Mouse (Mus musculus) heart, embryonic 11.5 days (tissue): Measurements from ENCODE around the gene 1700022I11Rik. TPM values are rescaled to one million over a fixed set of nuclear protein-coding genes. Genes with fewer than 3 reads are reported as not detected.

Experiments used
- ATAC-seq: fragments of 200-750 bp; cut with Nextera tagmentation; replicated peaks from 2 replicates; pipeline ENCODE4 v1.8.0; 2017; ENCODE audit warnings: moderate library complexity; ENCODE audit not compliant: insufficient number of reproducible peaks, low FRiP score, low TSS enrichment
- H3K27ac ChIP-seq: fragments of 300-500 bp; sonication (generic); 2 replicates; pipeline ENCODE4 v1.5.1; 2014; ENCODE audit warnings: mild to moderate bottlenecking, low read depth, low read length
- H3K27me3 ChIP-seq: fragments of 300-500 bp; sonication (generic); 2 replicates; pipeline ENCODE4 v1.6.1; 2014; ENCODE audit warnings: mild to moderate bottlenecking, low read length, mixed read lengths; ENCODE audit not compliant: control insufficient read depth, insufficient read depth
- H3K36me3 ChIP-seq: fragments of 300-500 bp; sonication (generic); 2 replicates; pipeline ENCODE4 v1.6.1; 2014; ENCODE audit warnings: mild to moderate bottlenecking, low read length, moderate library complexity, mixed read lengths; ENCODE audit not compliant: control insufficient read depth, insufficient read depth
- H3K4me1 ChIP-seq: fragments of 300-500 bp; sonication (generic); 2 replicates; pipeline ENCODE4 v1.6.1; 2014; ENCODE audit warnings: low read length; ENCODE audit not compliant: control insufficient read depth, insufficient read depth
- H3K4me2 ChIP-seq: fragments of 300-500 bp; sonication (generic); 2 replicates; pipeline ENCODE4 v1.6.1; 2014; ENCODE audit warnings: mild to moderate bottlenecking, moderate library complexity
- H3K4me3 ChIP-seq: fragments of 300-500 bp; sonication (generic); 2 replicates; pipeline ENCODE4 v1.5.1; 2014; ENCODE audit warnings: low read depth, low read length
- H3K9ac ChIP-seq: fragments of 300-500 bp; sonication (generic); 2 replicates; pipeline ENCODE4 v1.6.1; 2014; ENCODE audit warnings: mild to moderate bottlenecking, low read depth, low read length, moderate library complexity
- H3K9me3 ChIP-seq: fragments of 300-500 bp; sonication (generic); replicated peaks from 2 replicates; pipeline ENCODE4 v1.6.1; 2016; ENCODE audit warnings: low read length; ENCODE audit not compliant: control insufficient read depth
- WGBS: fragments of 180-500 bp; shearing (Covaris S2); extraction: QIAGEN DNeasy Blood & Tissue Kit; methylation state at CpG from one replicate; pipeline ENCODE4 v1.1.7; 2014; ENCODE audit not compliant: insufficient replicate concordance; 5-methylcytosine and 5-hydroxymethylcytosine counted together
- polyA plus RNA-seq: library from polyadenylated mRNA; unstranded; fragments of >200 nt; fragmentation: Nextera tagmentation; extraction: Ambion mirVana; gene quantifications from 2 replicates; pipeline ENCODE4 v1.2.1, GENCODE M21; 2014

The 1700022I11Rik gene
- polyA plus RNA-seq = 0.36 and 0.69 TPM in 2 replicates

DNA sequence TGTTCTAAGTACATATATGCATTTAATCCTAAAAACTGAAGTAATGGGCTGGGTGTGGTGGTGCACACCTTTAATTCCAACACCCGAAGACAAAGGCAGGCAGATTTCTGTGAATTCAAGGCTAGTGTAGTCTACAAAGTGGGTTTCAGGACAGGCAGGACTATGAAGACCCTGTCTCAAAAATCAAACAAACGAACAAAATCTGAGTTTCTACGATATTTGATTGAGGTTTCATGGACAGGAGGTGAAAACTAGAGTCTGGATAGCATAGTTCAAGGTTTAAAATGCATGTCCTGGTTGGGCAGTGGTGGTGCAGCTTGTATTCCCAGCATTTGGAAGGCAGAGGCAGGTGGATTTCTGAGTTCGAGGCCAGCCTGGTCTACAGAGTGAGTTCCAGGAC lies at the start of gene 1700022I11Rik:
TSS of gene 1700022I11Rik (plus strand) at position 301 of the 400 bp plus-strand sequence.
- 78% methylated on average over 4 of the region's 4 CpGs for WGBS
- Histone ChIP-seq H3K36me3 (no peaks in the 10 kb centered on the region), H3K27me3 (no peaks in the 10 kb centered on the region), H3K27ac (no peak within 1 kb of the TSS), H3K4me2 (no peak within 1 kb of the TSS), H3K4me3 (no peak within 1 kb of the TSS), H3K9ac (no peak within 1 kb of the TSS), H3K4me1 (peaks cover 10% of the 10 kb centered on the region), H3K9me3 (no peaks in the 10 kb centered on the region)
- ATAC-seq = no peak

DNA sequence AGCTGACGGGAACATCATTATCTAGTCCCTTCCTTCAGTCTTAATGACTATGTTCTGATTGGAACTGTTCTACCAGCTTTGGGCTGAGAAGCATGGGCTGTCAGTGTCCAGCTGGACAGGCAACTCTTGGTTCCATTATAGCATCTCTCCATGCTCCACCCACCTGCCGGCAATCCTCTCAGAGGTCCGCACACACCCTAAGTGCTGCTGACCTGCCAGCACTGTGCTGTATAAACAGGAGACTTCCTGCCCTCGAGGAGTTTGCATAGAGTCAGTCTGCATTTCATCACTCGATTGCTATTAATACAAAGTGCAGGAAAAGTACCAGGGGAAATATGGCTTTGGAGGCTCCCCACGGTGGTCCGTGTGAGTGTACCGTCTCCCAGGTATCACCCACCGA lies 48.7 kb upstream of the 1700022I11Rik start:
- H3K9ac ChIP-seq = no peak overlapping the region
- H3K36me3 ChIP-seq = no peaks in the 10 kb centered on the region
- H3K4me2 ChIP-seq = no peak overlapping the region
- H3K27me3 ChIP-seq = peaks cover 44% of the 10 kb centered on the region
- no peak overlapping the region for H3K4me3 ChIP-seq
- H3K4me1 ChIP-seq = no peaks in the 10 kb centered on the region; the same call in 1 of the 2 replicates
- H3K27ac ChIP-seq = no peak overlapping the region
- ATAC-seq = no peak
- H3K9me3 ChIP-seq = no peaks in the 10 kb centered on the region
- 66% methylated on average over 9 of the region's 9 CpGs for WGBS

DNA sequence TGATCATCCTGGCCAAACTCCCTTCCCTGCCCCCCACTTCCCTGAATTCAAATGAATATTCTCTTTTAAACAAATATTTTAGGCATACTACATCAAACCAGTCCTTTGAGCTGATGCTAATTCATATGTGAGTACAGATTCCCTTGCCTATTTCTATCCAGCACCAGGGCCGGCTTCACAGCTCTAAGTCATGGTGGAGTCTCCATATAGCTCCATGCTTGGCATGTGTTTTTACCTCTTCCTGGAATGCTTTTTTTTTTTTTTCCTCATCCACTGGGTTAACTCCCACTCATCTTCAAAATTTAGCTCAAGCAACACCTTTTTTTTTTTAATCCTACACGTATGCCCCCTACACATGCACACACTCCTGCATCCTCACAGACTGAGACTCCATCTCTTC lies 47.9 kb upstream of the 1700022I11Rik start:
- peaks cover 36% of the 10 kb centered on the region for H3K27me3 ChIP-seq
- no peak overlapping the region for H3K27ac ChIP-seq
- no peaks in the 10 kb centered on the region for H3K36me3 ChIP-seq
- no peak for ATAC-seq
- H3K9ac ChIP-seq = no peak overlapping the region
- no peaks in the 10 kb centered on the region for H3K9me3 ChIP-seq
- H3K4me3 ChIP-seq = no peak overlapping the region
- no peaks in the 10 kb centered on the region; the same call in 1 of the 2 replicates for H3K4me1 ChIP-seq
- WGBS = 70% methylated on average over 2 of the region's 2 CpGs
- no peak overlapping the region for H3K4me2 ChIP-seq

DNA sequence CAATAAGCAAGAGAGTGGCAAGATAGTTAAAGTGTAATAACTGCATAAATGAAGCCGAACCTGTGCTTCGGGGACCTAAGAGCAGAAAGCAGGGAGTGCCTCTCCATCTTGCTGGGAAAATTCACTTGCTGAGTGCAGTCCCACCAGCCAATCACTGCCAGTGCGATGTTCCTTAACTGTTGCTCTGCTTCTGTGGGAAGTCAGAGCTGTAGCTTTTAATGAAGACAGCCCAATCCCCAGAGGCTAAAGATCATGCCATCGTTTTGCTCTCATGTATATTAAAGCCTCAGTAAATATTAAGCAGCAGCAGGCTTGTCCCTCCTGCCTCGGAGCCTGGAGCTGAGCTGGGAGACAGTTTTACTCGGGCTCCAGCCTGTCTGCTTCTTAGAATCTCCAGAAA lies 47.3 kb upstream of the 1700022I11Rik start:
- H3K9ac ChIP-seq = no peak overlapping the region
- ATAC-seq = no peak
- H3K27ac ChIP-seq = no peak overlapping the region
- H3K4me3 ChIP-seq = no peak overlapping the region
- H3K9me3 ChIP-seq = no peaks in the 10 kb centered on the region
- peaks cover 32% of the 10 kb centered on the region for H3K27me3 ChIP-seq
- no peak overlapping the region for H3K4me2 ChIP-seq
- no peaks in the 10 kb centered on the region for H3K36me3 ChIP-seq
- 62% methylated on average over 6 of the region's 6 CpGs for WGBS
- H3K4me1 ChIP-seq = no peaks in the 10 kb centered on the region; the same call in 1 of the 2 replicates

- H3K9ac ChIP-seq = no peak overlapping the region
- no peak for ATAC-seq
- H3K27me3 ChIP-seq = peaks cover 28% of the 10 kb centered on the region
- no peaks in the 10 kb centered on the region for H3K9me3 ChIP-seq
- H3K27ac ChIP-seq = no peak overlapping the region
- no peaks in the 10 kb centered on the region; the same call in 1 of the 2 replicates for H3K4me1 ChIP-seq
- H3K4me2 ChIP-seq = no peak overlapping the region
- WGBS = 77% methylated on average over 8 of the region's 8 CpGs
- H3K4me3 ChIP-seq = no peak overlapping the region
- H3K36me3 ChIP-seq = no peaks in the 10 kb centered on the region
Observed at GRCm38 (mm10) chr4:42922461-42922860, 46.9 kb upstream of the 1700022I11Rik start.

GRCm38 (mm10) chr4:42924095-42924710 lies 45.2 kb upstream of the 1700022I11Rik start:
- Histone ChIP-seq H3K4me3 (no peak overlapping the region), H3K27me3 (peaks cover 11% of the 10 kb centered on the region), H3K27ac (no peak overlapping the region), H3K4me1 (no peaks in the 10 kb centered on the region), H3K9me3 (no peaks in the 10 kb centered on the region), H3K4me2 (no peak overlapping the region), H3K9ac (no peak overlapping the region), H3K36me3 (no peaks in the 10 kb centered on the region)
- 70% methylated on average over 13 of the region's 13 CpGs for WGBS
- no peak for ATAC-seq

GRCm38 (mm10) chr4:42928209-42928608 lies 41.2 kb upstream of the 1700022I11Rik start:
- H3K36me3 ChIP-seq = no peaks in the 10 kb centered on the region
- H3K4me3 ChIP-seq = no peak overlapping the region
- no peak overlapping the region for H3K4me2 ChIP-seq
- H3K27me3 ChIP-seq = peaks cover 6% of the 10 kb centered on the region
- H3K9me3 ChIP-seq = no peaks in the 10 kb centered on the region
- peaks cover 1% of the 10 kb centered on the region; the same call in 1 of the 2 replicates for H3K4me1 ChIP-seq
- ATAC-seq = no peak
- H3K9ac ChIP-seq = no peak overlapping the region
- 73% methylated on average over 5 of the region's 5 CpGs for WGBS
- H3K27ac ChIP-seq = no peak overlapping the region

- WGBS = 88% methylated on average over 9 of the region's 9 CpGs
- Histone ChIP-seq H3K27ac (no peak overlapping the region), H3K9ac (no peak overlapping the region), H3K9me3 (no peaks in the 10 kb centered on the region), H3K4me1 (peaks cover 9% of the 10 kb centered on the region; the same call in 1 of the 2 replicates), H3K4me2 (no peak overlapping the region), H3K36me3 (no peaks in the 10 kb centered on the region), H3K4me3 (no peak overlapping the region), H3K27me3 (peaks cover 6% of the 10 kb centered on the region)
- no peak for ATAC-seq
Observed at GRCm38 (mm10) chr4:42928952-42929351, 40.5 kb upstream of the 1700022I11Rik start.
